Mouse (Mus musculus): ENCODE measurements around the gene Kif5a. TPM values are rescaled to one million over a fixed set of nuclear protein-coding genes. Genes with fewer than 3 reads are reported as not detected.
"Not testable (repeated sequence)": the region's sequence is repeated elsewhere in the genome, so short reads cannot be mapped to it uniquely, and the experiment has no call there.

Kif5a gene
- total RNA-seq, 2 experiments from 2014 or later = under 0.01 TPM; not detected in 1

DNA sequence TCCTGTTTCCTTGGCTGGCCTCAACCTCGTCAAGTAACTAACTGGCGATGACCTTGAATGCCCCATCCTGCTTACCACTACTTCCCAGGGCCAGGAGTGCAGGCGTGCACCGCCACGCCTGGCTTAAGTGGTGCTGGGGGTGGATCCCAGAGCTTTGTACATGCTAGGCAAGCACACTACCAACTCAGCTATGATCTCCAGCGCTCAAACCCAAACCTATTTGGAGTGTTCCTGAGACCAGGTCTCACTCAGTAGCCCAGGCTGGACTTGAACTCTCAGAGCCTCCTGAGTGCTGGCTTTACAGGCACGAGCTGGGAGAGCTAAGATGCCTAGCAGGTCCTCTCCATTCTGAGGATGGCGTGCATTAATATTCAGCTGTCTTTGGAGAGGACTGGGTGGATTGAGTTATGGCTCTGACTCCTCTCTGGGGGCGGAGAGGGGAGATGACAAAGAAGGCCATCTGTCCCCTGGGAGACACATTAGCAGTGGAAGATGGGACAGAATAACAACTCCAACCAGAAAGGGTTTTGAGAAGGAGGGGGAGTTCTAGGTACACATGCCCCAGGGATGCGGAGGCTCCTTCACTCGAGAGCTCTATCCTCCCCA is 65.5 kb downstream of the Kif5a start:
- no peak for ATAC-seq (replicated peaks; ENCODE audit: low FRiP score, poor library complexity, severe bottlenecking)

- ATAC-seq (replicated peaks; ENCODE audit: low FRiP score, poor library complexity, severe bottlenecking) = no peak
These were observed 66.0 kb downstream of the Kif5a start for GRCm38 (mm10) chr10:127197104-127197503.

GRCm38 (mm10) chr10:127196392-127196791 is 66.8 kb downstream of the Kif5a start:
- no peak for ATAC-seq (replicated peaks; ENCODE audit: low FRiP score, poor library complexity, severe bottlenecking)

GRCm38 (mm10) chr10:127195328-127196129 is 67.6 kb downstream of the Kif5a start, which contains the start of gene Dtx3:
Gene Dtx3 (minus strand): TSS chr10:127195728.
- no peak for ATAC-seq (replicated peaks; ENCODE audit: low FRiP score, poor library complexity, severe bottlenecking)

- peak; percentile 76 for ATAC-seq (replicated peaks; ENCODE audit: low FRiP score, poor library complexity, severe bottlenecking)
These were observed 68.5 kb downstream of the Kif5a start for GRCm38 (mm10) chr10:127194428-127195327.

GRCm38 (mm10) chr10:127193011-127193410 is 70.1 kb downstream of the Kif5a start:
- ATAC-seq (replicated peaks; ENCODE audit: low FRiP score, poor library complexity, severe bottlenecking) = no peak

GRCm38 (mm10) chr10:127192057-127192328 is 71.2 kb downstream of the Kif5a start:
- ATAC-seq (replicated peaks; ENCODE audit: low FRiP score, poor library complexity, severe bottlenecking) = not testable (repeated sequence)

GRCm38 (mm10) chr10:127191191-127192056 is 71.7 kb downstream of the Kif5a start:
- no peak for ATAC-seq (replicated peaks; ENCODE audit: low FRiP score, poor library complexity, severe bottlenecking)

DNA sequence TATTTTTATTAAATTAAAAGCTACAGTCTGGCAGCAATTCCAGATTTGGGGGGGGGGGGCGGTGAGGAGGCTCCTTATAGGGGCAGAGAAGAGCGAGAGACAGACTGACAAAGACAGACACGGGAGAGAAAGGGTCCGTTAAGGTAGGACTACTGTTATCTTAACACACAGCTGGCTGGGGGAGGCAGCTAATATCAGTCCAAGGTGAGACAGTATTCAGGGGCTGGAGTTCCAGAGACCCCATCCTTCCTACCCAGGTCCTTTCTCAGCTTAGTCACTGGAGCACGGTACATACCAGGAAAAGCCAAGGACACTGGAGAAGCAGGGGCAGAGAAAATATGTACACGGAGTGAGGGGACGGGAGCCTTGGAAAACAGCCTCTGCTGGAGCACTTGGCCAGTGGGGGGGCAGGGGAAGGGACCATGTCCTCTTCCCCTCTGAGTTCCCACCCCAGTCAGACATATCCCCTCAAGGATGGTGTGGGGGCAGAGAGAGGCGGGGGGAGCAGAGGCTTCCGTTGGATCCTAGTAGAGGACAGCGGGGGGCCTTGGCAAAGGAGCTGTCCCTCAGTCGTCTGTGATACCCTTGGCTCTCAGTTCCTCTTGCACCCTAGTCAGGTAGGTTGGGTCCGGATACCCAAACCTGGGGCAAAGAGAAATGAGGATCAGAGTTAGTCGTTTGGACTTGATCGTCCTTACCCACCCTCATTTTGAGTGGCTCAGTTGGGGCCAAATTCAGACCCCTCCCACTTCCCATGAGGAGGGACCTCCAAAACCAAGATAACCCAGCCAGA is 72.6 kb downstream of the Kif5a start:
- no peak for ATAC-seq (replicated peaks; ENCODE audit: low FRiP score, poor library complexity, severe bottlenecking)

DNA sequence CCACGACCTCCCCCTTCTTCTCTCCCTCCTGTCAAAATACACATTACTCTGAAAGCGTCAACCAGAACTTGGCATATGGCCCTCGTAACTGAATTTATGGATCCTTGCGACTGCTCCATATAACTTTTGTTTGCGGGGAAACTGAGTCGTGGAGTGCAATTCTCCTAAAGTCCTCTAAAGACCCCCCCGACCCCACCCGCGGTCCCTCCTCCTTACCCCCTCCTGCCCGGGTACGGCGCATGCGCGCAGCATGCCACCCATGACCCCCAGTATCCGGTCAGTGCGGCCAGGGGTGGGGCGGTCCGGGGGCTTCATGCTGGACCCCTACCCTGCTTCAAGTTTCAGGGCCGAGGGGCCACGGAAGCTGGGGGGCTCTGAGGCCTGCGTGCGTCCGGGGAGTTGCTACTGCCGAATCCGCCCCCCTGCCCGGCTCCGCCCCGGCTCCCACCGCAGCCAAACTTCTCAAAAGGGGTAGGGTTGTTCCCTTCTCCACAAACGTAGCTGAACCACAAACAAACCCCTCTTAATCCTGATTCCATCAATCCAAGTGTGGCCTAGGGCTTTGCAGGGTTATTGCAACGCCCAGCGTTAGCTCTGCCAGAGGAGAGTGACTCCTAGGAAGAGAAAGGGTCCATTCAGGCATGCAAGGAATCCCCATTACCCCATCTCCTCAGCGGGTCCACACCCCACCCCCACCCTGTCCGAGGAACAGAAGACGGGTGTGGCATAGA is 73.3 kb downstream of the Kif5a start, which contains the start of gene Arhgef25:
Arhgef25 (minus strand) TSS at position 433 of the 731 bp plus-strand sequence.
- no peak for ATAC-seq (replicated peaks; ENCODE audit: low FRiP score, poor library complexity, severe bottlenecking)

- ATAC-seq (replicated peaks; ENCODE audit: low FRiP score, poor library complexity, severe bottlenecking) = peak; percentile 75
These were observed 74.0 kb downstream of the Kif5a start for GRCm38 (mm10) chr10:127189116-127189650.

- ATAC-seq (replicated peaks; ENCODE audit: low FRiP score, poor library complexity, severe bottlenecking) = 0 out of 2 replicates have a peak, but pooled peaks have one; percentile 29
These were observed 74.6 kb downstream of the Kif5a start for GRCm38 (mm10) chr10:127188465-127189115.

DNA sequence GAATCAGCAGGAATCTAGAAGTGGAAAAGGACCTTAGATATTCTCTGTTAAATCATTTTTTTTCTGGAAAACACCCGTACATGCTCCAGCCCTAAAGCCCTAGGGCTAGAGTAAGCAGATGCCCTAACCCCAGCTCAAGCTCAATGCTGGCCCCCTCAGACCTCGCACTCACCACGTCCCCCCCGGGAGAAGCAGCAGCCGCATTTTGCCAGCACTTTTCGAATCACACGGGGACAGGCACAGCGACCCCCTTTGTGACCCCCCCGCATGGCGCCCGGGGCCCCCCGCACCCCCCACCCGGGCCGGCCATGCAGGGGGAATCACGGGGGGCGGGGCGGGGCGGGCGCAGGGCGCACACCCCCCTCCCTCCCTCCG is 75.1 kb downstream of the Kif5a start:
- no peak for ATAC-seq (replicated peaks; ENCODE audit: low FRiP score, poor library complexity, severe bottlenecking)

- no peak for ATAC-seq (replicated peaks; ENCODE audit: low FRiP score, poor library complexity, severe bottlenecking)
These were observed 75.6 kb downstream of the Kif5a start for GRCm38 (mm10) chr10:127187371-127188078.

DNA sequence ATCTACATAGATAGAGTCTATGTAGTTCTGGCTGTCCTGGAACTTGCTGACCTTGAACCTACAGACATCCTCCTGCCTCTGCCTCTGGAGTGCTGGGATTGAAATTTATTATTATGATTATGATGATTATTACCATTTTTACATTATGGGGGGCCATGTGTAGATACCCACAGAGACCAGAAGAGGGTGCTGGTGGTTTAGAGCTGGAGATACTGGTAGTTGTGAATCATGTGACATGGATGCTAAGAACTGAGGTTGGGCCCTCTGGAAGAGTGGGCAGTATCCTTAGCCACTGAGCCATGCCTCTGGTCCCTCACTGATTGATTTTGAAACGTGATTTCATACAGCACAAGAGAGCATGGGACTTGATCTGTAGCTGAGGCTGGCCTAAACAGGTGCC is 76.7 kb downstream of the Kif5a start:
- no peak for ATAC-seq (replicated peaks; ENCODE audit: low FRiP score, poor library complexity, severe bottlenecking)

- ATAC-seq (replicated peaks; ENCODE audit: low FRiP score, poor library complexity, severe bottlenecking) = no peak
These were observed 77.6 kb downstream of the Kif5a start for GRCm38 (mm10) chr10:127185506-127185905.

- ATAC-seq (replicated peaks; ENCODE audit: low FRiP score, poor library complexity, severe bottlenecking) = no peak
These were observed 78.0 kb downstream of the Kif5a start for GRCm38 (mm10) chr10:127185101-127185500.

Data from erythroblast, adult 5-6 weeks (primary cell).